Mouse (Mus musculus) bone marrow macrophage, adult 2 months (primary cell): ENCODE results near the gene Foxp4.

ENCODE experiments used
- CTCF ChIP-seq: IDR thresholded peaks from 2 replicates; pipeline ENCODE4 v1.5.1; 2012; ENCODE audit warnings: low read depth, mild to moderate bottlenecking, low read length, moderate library complexity
- POLR2A ChIP-seq: IDR thresholded peaks from 2 replicates; pipeline ENCODE4 v1.6.1; 2012; ENCODE audit warnings: mild to moderate bottlenecking, low read depth, low read length, borderline replicate concordance

DNA sequence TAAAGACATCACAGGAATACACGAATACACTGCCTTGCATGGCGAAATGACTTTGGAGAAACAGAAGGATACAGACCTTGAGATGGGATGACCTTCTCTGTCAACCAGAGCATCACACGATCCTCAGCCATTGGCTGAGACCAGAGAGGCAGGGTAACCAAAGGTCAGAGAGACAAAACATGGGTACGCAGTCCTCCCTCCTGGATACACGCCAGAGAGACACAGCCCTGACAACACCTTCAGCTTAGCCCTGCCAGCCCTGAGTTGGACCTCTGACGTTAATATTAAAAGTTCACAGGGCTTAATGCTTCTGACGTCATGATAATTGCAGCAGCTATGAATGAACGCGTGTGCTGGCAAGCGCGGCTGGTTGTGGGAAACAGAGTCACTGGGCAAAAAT is 78.8 kb downstream of the Foxp4 start:
- no peak for TF ChIP-seq CTCF
- TF ChIP-seq POLR2A, result no peak
